Mouse (Mus musculus): ENCODE measurements around the gene Asb7. TPM values are rescaled to one million over a fixed set of nuclear protein-coding genes. Genes with fewer than 3 reads are reported as not detected.

The Asb7 gene
- polyA plus RNA-seq (2011; ENCODE audit: insufficient read depth, insufficient read length, low replicate concordance, missing spikeins) = 7.6 and 9.9 TPM in 2 replicates

DNA sequence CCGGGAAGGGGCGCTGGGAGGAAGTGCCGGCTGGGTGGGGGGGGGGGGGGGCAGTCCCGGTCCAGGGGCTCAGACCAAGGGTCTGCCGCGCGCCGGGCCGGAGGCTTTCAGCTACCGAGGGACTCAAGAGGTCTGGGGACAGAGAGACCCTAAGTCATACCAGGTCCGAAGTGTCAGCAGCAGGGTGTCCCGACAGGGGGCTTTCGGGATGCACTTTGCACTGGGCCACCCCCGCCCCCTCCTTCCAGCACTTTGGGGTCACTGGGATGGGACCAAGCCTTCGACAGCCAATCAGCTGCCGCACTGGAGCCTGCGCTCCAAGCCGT lies at the start of gene Asb7:
TSS of gene Asb7 (minus strand) at position 303 of the 326 bp plus-strand sequence.
- TF ChIP-seq POLR2A (IDR thresholded peaks at IDR 0.05; ENCODE audit: borderline replicate concordance, control insufficient read depth, low read depth, low read length) (peak; percentile 28; the same call in 1 of the 2 replicates), CTCF (IDR thresholded peaks at IDR 0.05; ENCODE audit: control insufficient read depth, insufficient read depth, low read length) (no peak)
- Histone ChIP-seq H3K27ac (ENCODE audit: control insufficient read depth, insufficient read depth, low read depth, low read length, poor library complexity) (peak within 1 kb of the TSS; percentile 79), H3K4me1 (ENCODE audit: control insufficient read depth, insufficient read depth, low read length) (no peaks in the 10 kb centered on the region; the same call in 1 of the 2 replicates), H3K4me3 (replicated peaks; ENCODE audit: control insufficient read depth, low read depth, low read length) (peak within 1 kb of the TSS; percentile 95)
- under 1% methylated on average over 18 of the region's 18 CpGs for WGBS

GRCm38 (mm10) chr7:66737418-66737817 lies 48.0 kb upstream of the Asb7 start:
- H3K4me3 ChIP-seq (replicated peaks; ENCODE audit: control insufficient read depth, low read depth, low read length) = no peak overlapping the region
- H3K4me1 ChIP-seq (ENCODE audit: control insufficient read depth, insufficient read depth, low read length) = no peaks in the 10 kb centered on the region
- TF ChIP-seq POLR2A (IDR thresholded peaks at IDR 0.05; ENCODE audit: borderline replicate concordance, control insufficient read depth, low read depth, low read length) (no peak), CTCF (IDR thresholded peaks at IDR 0.05; ENCODE audit: control insufficient read depth, insufficient read depth, low read length) (no peak)
- no peak overlapping the region for H3K27ac ChIP-seq (ENCODE audit: control insufficient read depth, insufficient read depth, low read depth, low read length, poor library complexity)
- WGBS = 85% methylated on average over 4 of the region's 4 CpGs

DNA sequence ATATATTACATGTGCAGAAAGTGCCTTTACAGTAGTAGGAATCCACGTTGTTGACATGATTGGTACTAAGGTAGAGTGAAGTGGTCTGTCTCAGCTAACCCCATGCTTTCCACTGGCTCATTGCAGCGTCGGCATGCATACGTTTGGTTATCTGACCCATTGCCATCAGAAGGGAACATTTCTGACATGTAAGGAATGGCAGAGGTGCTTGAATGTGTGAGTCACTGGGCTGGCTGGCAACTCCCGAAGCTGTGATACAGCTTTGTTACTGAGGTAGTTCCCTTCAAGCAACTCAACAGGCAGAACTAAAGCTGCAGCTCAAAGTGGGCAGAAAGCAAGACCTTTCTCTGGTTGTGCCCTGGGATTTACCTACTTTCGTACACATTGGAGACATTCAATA lies 45.6 kb upstream of the Asb7 start:
- Histone ChIP-seq H3K27ac (ENCODE audit: control insufficient read depth, insufficient read depth, low read depth, low read length, poor library complexity) (no peak overlapping the region), H3K4me1 (ENCODE audit: control insufficient read depth, insufficient read depth, low read length) (no peaks in the 10 kb centered on the region), H3K4me3 (replicated peaks; ENCODE audit: control insufficient read depth, low read depth, low read length) (no peak overlapping the region)
- WGBS = 87% methylated on average over 6 of the region's 6 CpGs
- no peak for TF ChIP-seq POLR2A (IDR thresholded peaks at IDR 0.05; ENCODE audit: borderline replicate concordance, control insufficient read depth, low read depth, low read length)
- TF ChIP-seq CTCF (IDR thresholded peaks at IDR 0.05; ENCODE audit: control insufficient read depth, insufficient read depth, low read length) = no peak

- WGBS = 88% methylated on average over 4 of the region's 4 CpGs
- no peak for TF ChIP-seq POLR2A (IDR thresholded peaks at IDR 0.05; ENCODE audit: borderline replicate concordance, control insufficient read depth, low read depth, low read length)
- no peak for TF ChIP-seq CTCF (IDR thresholded peaks at IDR 0.05; ENCODE audit: control insufficient read depth, insufficient read depth, low read length)
- Histone ChIP-seq H3K27ac (ENCODE audit: control insufficient read depth, insufficient read depth, low read depth, low read length, poor library complexity) (no peak overlapping the region), H3K4me1 (ENCODE audit: control insufficient read depth, insufficient read depth, low read length) (no peaks in the 10 kb centered on the region), H3K4me3 (replicated peaks; ENCODE audit: control insufficient read depth, low read depth, low read length) (no peak overlapping the region)
Measured at GRCm38 (mm10) chr7:66734466-66734865, 45.1 kb upstream of the Asb7 start.

- H3K4me3 ChIP-seq (replicated peaks; ENCODE audit: control insufficient read depth, low read depth, low read length) = no peak overlapping the region
- H3K4me1 ChIP-seq (ENCODE audit: control insufficient read depth, insufficient read depth, low read length) = no peaks in the 10 kb centered on the region
- 86% methylated on average over 11 of the region's 11 CpGs for WGBS
- no peak for TF ChIP-seq POLR2A (IDR thresholded peaks at IDR 0.05; ENCODE audit: borderline replicate concordance, control insufficient read depth, low read depth, low read length)
- no peak for TF ChIP-seq CTCF (IDR thresholded peaks at IDR 0.05; ENCODE audit: control insufficient read depth, insufficient read depth, low read length)
- no peak overlapping the region for H3K27ac ChIP-seq (ENCODE audit: control insufficient read depth, insufficient read depth, low read depth, low read length, poor library complexity)
Measured at GRCm38 (mm10) chr7:66733882-66734281, 44.5 kb upstream of the Asb7 start.

DNA sequence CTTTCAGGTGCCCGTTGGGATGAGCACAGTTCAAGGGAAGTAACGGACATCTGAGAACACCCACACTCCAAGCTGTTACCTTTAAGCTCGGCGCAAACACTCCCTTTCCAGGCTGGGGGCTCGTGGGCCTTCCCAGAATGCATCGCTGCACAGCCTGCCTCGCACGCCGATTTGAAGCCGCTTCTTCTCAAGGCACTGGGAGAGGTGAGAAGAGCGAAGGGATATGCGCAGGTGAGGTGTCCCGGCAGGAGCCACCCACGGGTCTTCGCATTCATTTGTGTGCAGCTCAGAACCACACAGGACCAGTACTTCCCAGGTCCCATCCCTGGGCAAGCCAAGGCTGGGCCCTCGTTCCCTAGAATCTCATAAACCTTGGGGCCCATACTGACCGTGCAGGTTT lies 44.0 kb upstream of the Asb7 start:
- Histone ChIP-seq H3K27ac (ENCODE audit: control insufficient read depth, insufficient read depth, low read depth, low read length, poor library complexity) (no peak overlapping the region), H3K4me3 (replicated peaks; ENCODE audit: control insufficient read depth, low read depth, low read length) (no peak overlapping the region), H3K4me1 (ENCODE audit: control insufficient read depth, insufficient read depth, low read length) (no peaks in the 10 kb centered on the region)
- no peak for TF ChIP-seq POLR2A (IDR thresholded peaks at IDR 0.05; ENCODE audit: borderline replicate concordance, control insufficient read depth, low read depth, low read length)
- TF ChIP-seq CTCF (IDR thresholded peaks at IDR 0.05; ENCODE audit: control insufficient read depth, insufficient read depth, low read length) = no peak
- 93% methylated on average over 17 of the region's 17 CpGs for WGBS

GRCm38 (mm10) chr7:66729232-66729631 lies 39.8 kb upstream of the Asb7 start:
- no peak overlapping the region for H3K27ac ChIP-seq (ENCODE audit: control insufficient read depth, insufficient read depth, low read depth, low read length, poor library complexity)
- no peak for TF ChIP-seq CTCF (IDR thresholded peaks at IDR 0.05; ENCODE audit: control insufficient read depth, insufficient read depth, low read length)
- TF ChIP-seq POLR2A (IDR thresholded peaks at IDR 0.05; ENCODE audit: borderline replicate concordance, control insufficient read depth, low read depth, low read length) = no peak
- no peak overlapping the region for H3K4me3 ChIP-seq (replicated peaks; ENCODE audit: control insufficient read depth, low read depth, low read length)
- 82% methylated on average over 2 of the region's 2 CpGs for WGBS
- H3K4me1 ChIP-seq (ENCODE audit: control insufficient read depth, insufficient read depth, low read length) = no peaks in the 10 kb centered on the region

- Histone ChIP-seq H3K4me1 (ENCODE audit: control insufficient read depth, insufficient read depth, low read length) (no peaks in the 10 kb centered on the region), H3K27ac (ENCODE audit: control insufficient read depth, insufficient read depth, low read depth, low read length, poor library complexity) (no peak overlapping the region), H3K4me3 (replicated peaks; ENCODE audit: control insufficient read depth, low read depth, low read length) (no peak overlapping the region)
- no peak for TF ChIP-seq POLR2A (IDR thresholded peaks at IDR 0.05; ENCODE audit: borderline replicate concordance, control insufficient read depth, low read depth, low read length)
- no peak for TF ChIP-seq CTCF (IDR thresholded peaks at IDR 0.05; ENCODE audit: control insufficient read depth, insufficient read depth, low read length)
- WGBS = 88% methylated on average over 6 of the region's 6 CpGs
Measured at GRCm38 (mm10) chr7:66728072-66728471, 38.7 kb upstream of the Asb7 start.

GRCm38 (mm10) chr7:66724954-66725353 lies 35.6 kb upstream of the Asb7 start:
- TF ChIP-seq POLR2A (IDR thresholded peaks at IDR 0.05; ENCODE audit: borderline replicate concordance, control insufficient read depth, low read depth, low read length) (no peak), CTCF (IDR thresholded peaks at IDR 0.05; ENCODE audit: control insufficient read depth, insufficient read depth, low read length) (no peak)
- Histone ChIP-seq H3K4me1 (ENCODE audit: control insufficient read depth, insufficient read depth, low read length) (no peaks in the 10 kb centered on the region; the same call in 1 of the 2 replicates), H3K4me3 (replicated peaks; ENCODE audit: control insufficient read depth, low read depth, low read length) (no peak overlapping the region), H3K27ac (ENCODE audit: control insufficient read depth, insufficient read depth, low read depth, low read length, poor library complexity) (no peak overlapping the region)
- WGBS = 79% methylated on average over 6 of the region's 6 CpGs

Data from bone marrow, adult 2 months (tissue).